Mouse (Mus musculus): Measurements from ENCODE around the gene Tapt1.

GRCm38 (mm10) chr5:44246493-44247217, 20.2 kb upstream of the Tapt1 start:
- TF ChIP-seq CTCF (IDR thresholded peaks at IDR 0.05; ENCODE audit: low read depth, low read length) (no peak), POLR2A (IDR thresholded peaks at IDR 0.05; ENCODE audit: borderline replicate concordance, low read depth, low read length) (no peak)

All from bone marrow macrophage, adult 2 months (primary cell).